Mouse (Mus musculus): ENCODE results near the gene Slc2a1. TPM values are rescaled to one million over a fixed set of nuclear protein-coding genes. Genes with fewer than 3 reads are reported as not detected.
A peak's percentile ranks its signal among the peaks of the same experiment; 100 is the strongest.

Slc2a1 gene
- polyA plus RNA-seq (2012; rRNA removed) = 121 and 125 TPM in 2 replicates

- DNase-seq = peak; percentile 90 to 93
- TF ChIP-seq POLR2A (IDR thresholded peaks at IDR 0.05; ENCODE audit: borderline replicate concordance, insufficient read depth, low read length) (peak; percentile 90), CTCF (IDR thresholded peaks at IDR 0.05; ENCODE audit: borderline replicate concordance, insufficient read depth, low read depth, low read length) (peak; percentile 30; the same call in 1 of the 2 replicates)
- Histone ChIP-seq H3K4me1 (ENCODE audit: control insufficient read depth, insufficient read depth, low read length) (no peaks in the 10 kb centered on the region), H3K27me3 (ENCODE audit: control insufficient read depth, insufficient read depth, low read length) (no peaks in the 10 kb centered on the region), H3K4me3 (replicated peaks; ENCODE audit: insufficient read depth, low read depth, low read length) (peak within 1 kb of the TSS; percentile 97), H3K27ac (ENCODE audit: insufficient read depth, low read length) (peak within 1 kb of the TSS; percentile 76)
- under 1% methylated on average over 86 of the region's 88 CpGs for WGBS
Observed at GRCm38 (mm10) chr4:119108495-119109408, at the start of gene Slc2a1. Gene Slc2a1, plus strand, starts transcription at chr4:119108711.

GRCm38 (mm10) chr4:119066791-119067190 is 41.7 kb upstream of the Slc2a1 start:
- Histone ChIP-seq H3K27ac (ENCODE audit: insufficient read depth, low read length) (no peak overlapping the region), H3K4me3 (replicated peaks; ENCODE audit: insufficient read depth, low read depth, low read length) (no peak overlapping the region), H3K27me3 (ENCODE audit: control insufficient read depth, insufficient read depth, low read length) (no peaks in the 10 kb centered on the region), H3K4me1 (ENCODE audit: control insufficient read depth, insufficient read depth, low read length) (no peaks in the 10 kb centered on the region)
- TF ChIP-seq CTCF (IDR thresholded peaks at IDR 0.05; ENCODE audit: borderline replicate concordance, insufficient read depth, low read depth, low read length) (no peak), POLR2A (IDR thresholded peaks at IDR 0.05; ENCODE audit: borderline replicate concordance, insufficient read depth, low read length) (no peak)
- no peak for DNase-seq
- 37% methylated on average over 3 of the region's 3 CpGs for WGBS

GRCm38 (mm10) chr4:119067204-119067603 is 41.3 kb upstream of the Slc2a1 start:
- WGBS = 84% methylated on average over 2 of the region's 2 CpGs
- no peak for TF ChIP-seq POLR2A (IDR thresholded peaks at IDR 0.05; ENCODE audit: borderline replicate concordance, insufficient read depth, low read length)
- no peak for TF ChIP-seq CTCF (IDR thresholded peaks at IDR 0.05; ENCODE audit: borderline replicate concordance, insufficient read depth, low read depth, low read length)

GRCm38 (mm10) chr4:119068918-119069317 is 39.6 kb upstream of the Slc2a1 start:
- 55% methylated on average over 6 of the region's 6 CpGs for WGBS
- DNase-seq = no peak
- Histone ChIP-seq H3K4me1 (ENCODE audit: control insufficient read depth, insufficient read depth, low read length) (no peaks in the 10 kb centered on the region), H3K4me3 (replicated peaks; ENCODE audit: insufficient read depth, low read depth, low read length) (no peak overlapping the region), H3K27me3 (ENCODE audit: control insufficient read depth, insufficient read depth, low read length) (no peaks in the 10 kb centered on the region), H3K27ac (ENCODE audit: insufficient read depth, low read length) (no peak overlapping the region)
- TF ChIP-seq POLR2A (IDR thresholded peaks at IDR 0.05; ENCODE audit: borderline replicate concordance, insufficient read depth, low read length) (no peak), CTCF (IDR thresholded peaks at IDR 0.05; ENCODE audit: borderline replicate concordance, insufficient read depth, low read depth, low read length) (peak; percentile 12; the same call in 1 of the 2 replicates)

More at GRCm38 (mm10) chr4:119067204-119067603, 41.3 kb upstream of the Slc2a1 start:
- Histone ChIP-seq H3K27me3 (ENCODE audit: control insufficient read depth, insufficient read depth, low read length) (no peaks in the 10 kb centered on the region), H3K4me3 (replicated peaks; ENCODE audit: insufficient read depth, low read depth, low read length) (no peak overlapping the region), H3K4me1 (ENCODE audit: control insufficient read depth, insufficient read depth, low read length) (no peaks in the 10 kb centered on the region), H3K27ac (ENCODE audit: insufficient read depth, low read length) (no peak overlapping the region)
- no peak for DNase-seq

- no peaks in the 10 kb centered on the region for H3K27me3 ChIP-seq (ENCODE audit: control insufficient read depth, insufficient read depth, low read length)
- DNase-seq = no peak
- no peaks in the 10 kb centered on the region for H3K4me1 ChIP-seq (ENCODE audit: control insufficient read depth, insufficient read depth, low read length)
- H3K4me3 ChIP-seq (replicated peaks; ENCODE audit: insufficient read depth, low read depth, low read length) = no peak overlapping the region
- WGBS = 68% methylated on average over 1 of the region's 1 CpGs
- TF ChIP-seq CTCF (IDR thresholded peaks at IDR 0.05; ENCODE audit: borderline replicate concordance, insufficient read depth, low read depth, low read length) = no peak
- no peak for TF ChIP-seq POLR2A (IDR thresholded peaks at IDR 0.05; ENCODE audit: borderline replicate concordance, insufficient read depth, low read length)
- no peak overlapping the region for H3K27ac ChIP-seq (ENCODE audit: insufficient read depth, low read length)
Observed at GRCm38 (mm10) chr4:119070181-119070580, 38.3 kb upstream of the Slc2a1 start.

GRCm38 (mm10) chr4:119070959-119071647 is 37.4 kb upstream of the Slc2a1 start:
- TF ChIP-seq CTCF (IDR thresholded peaks at IDR 0.05; ENCODE audit: borderline replicate concordance, insufficient read depth, low read depth, low read length) (no peak), POLR2A (IDR thresholded peaks at IDR 0.05; ENCODE audit: borderline replicate concordance, insufficient read depth, low read length) (no peak)
- Histone ChIP-seq H3K4me1 (ENCODE audit: control insufficient read depth, insufficient read depth, low read length) (no peaks in the 10 kb centered on the region), H3K27ac (ENCODE audit: insufficient read depth, low read length) (no peak overlapping the region), H3K4me3 (replicated peaks; ENCODE audit: insufficient read depth, low read depth, low read length) (no peak overlapping the region), H3K27me3 (ENCODE audit: control insufficient read depth, insufficient read depth, low read length) (no peaks in the 10 kb centered on the region)
- DNase-seq = no peak
- 33% methylated on average over 16 of the region's 16 CpGs for WGBS

- no peaks in the 10 kb centered on the region for H3K27me3 ChIP-seq (ENCODE audit: control insufficient read depth, insufficient read depth, low read length)
- 18% methylated on average over 19 of the region's 19 CpGs for WGBS
- no peaks in the 10 kb centered on the region for H3K4me1 ChIP-seq (ENCODE audit: control insufficient read depth, insufficient read depth, low read length)
- TF ChIP-seq CTCF (IDR thresholded peaks at IDR 0.05; ENCODE audit: borderline replicate concordance, insufficient read depth, low read depth, low read length) (no peak), POLR2A (IDR thresholded peaks at IDR 0.05; ENCODE audit: borderline replicate concordance, insufficient read depth, low read length) (no peak)
- no peak overlapping the region for H3K4me3 ChIP-seq (replicated peaks; ENCODE audit: insufficient read depth, low read depth, low read length)
- no peak overlapping the region for H3K27ac ChIP-seq (ENCODE audit: insufficient read depth, low read length)
- DNase-seq = no peak
Observed at GRCm38 (mm10) chr4:119071648-119072362, 36.7 kb upstream of the Slc2a1 start.
